Mouse (Mus musculus) heart, postnatal 0 days (tissue): ENCODE measurements around the gene Tbck.

Experiments
- CTCF ChIP-seq: IDR thresholded peaks from 2 replicates; pipeline ENCODE4 v1.5.1; 2016; ENCODE audit warnings: antibody characterized with exemption, control low read depth, low read depth
- EP300 ChIP-seq: IDR thresholded peaks from 2 replicates; pipeline ENCODE4 v1.6.1; 2016; ENCODE audit warnings: antibody characterized with exemption, low read depth

DNA sequence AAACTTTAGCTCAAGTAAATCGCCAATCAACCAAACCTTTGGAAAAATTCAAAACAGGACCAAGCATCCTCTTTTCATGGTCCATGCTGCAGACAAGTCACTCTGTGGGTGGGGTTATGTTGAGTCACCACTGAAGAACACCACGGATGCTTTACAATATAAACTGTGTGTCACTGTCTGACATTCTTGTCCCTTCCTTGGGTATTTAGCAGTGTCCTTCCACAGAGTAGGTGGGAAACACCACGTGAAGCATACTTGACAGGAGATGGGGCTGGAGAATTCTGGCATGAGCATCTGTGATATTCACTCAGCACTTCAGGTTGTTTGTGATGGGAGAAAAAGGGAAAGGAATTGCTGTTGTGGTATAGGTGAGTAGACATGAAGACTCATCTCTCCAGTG lies 183.0 kb downstream of the Tbck start:
- no peak for TF ChIP-seq CTCF
- no peak for TF ChIP-seq EP300
